Mouse (Mus musculus) kidney, adult 2 months (tissue): ENCODE data around the gene Yeats2.
A peak's percentile ranks its signal among the peaks of the same experiment; 100 is the strongest.

Experiments
- CTCF ChIP-seq: fragments of 200-500 bp; conservative IDR thresholded peaks from 2 replicates; pipeline ENCODE4 v1.5.1; 2011; ENCODE audit warnings: low read depth, mild to moderate bottlenecking, control low read depth, low read length, moderate library complexity, mixed read lengths; ENCODE audit not compliant: insufficient read depth, insufficient read length
- POLR2A ChIP-seq: fragments of 200-500 bp; IDR thresholded peaks from one replicate; pipeline ENCODE4 v1.6.1; 2011; ENCODE audit warnings: low read depth, low read length, control low read depth

- TF ChIP-seq CTCF (peak; percentile 51), POLR2A (no peak)
Observed at GRCm38 (mm10) chr16:20095966-20096365, 44.9 kb upstream of the Yeats2 start.
